Mouse (Mus musculus): Measurements from ENCODE around the gene Rufy3.

- no peak for TF ChIP-seq POLR2A (IDR thresholded peaks at IDR 0.05; ENCODE audit: control insufficient read depth, extremely low read depth, insufficient read depth, low read length, poor library complexity)
- TF ChIP-seq CTCF (IDR thresholded peaks at IDR 0.05; ENCODE audit: borderline replicate concordance, control insufficient read depth, extremely low read depth, insufficient read depth, low read length, poor library complexity): no peak
These were observed 40.0 kb downstream of the Rufy3 start for GRCm38 (mm10) chr5:88604641-88605358.
